11 mouse cellular contexts compared by ENCODE assay signal in genomic region chr11:30182716-30183411, GRCm38 (mm10).
DNase-seq lines count a peak whose midpoint lies in the region; ATAC-seq lines count a peak whose summit lies in the region.
"Had no signal": no experiment of that assay in that cellular context is flagged by ENCODE, and none has a peak within 500 bp of the region (broad histone marks: within the 10 kb centered on the region; RNA-seq: fewer than 3 reads in every experiment).

No protein-coding gene starts in this region.

- DNase-seq in forebrain, embryonic 11.5 days (ENCODE audit: low spot score), result no peak
- DNase-seq in CD8-positive naive resting alpha-beta T cell, adult 2 months (ENCODE audit: low read depth in 2 of 2, low spot score in 2 of 2), result peak; percentile 55 to 72
- DNase-seq in induced T-regulatory cell, adult 2 months (ENCODE audit: low read depth), result peak; percentile 91
- peak; percentile 71 to 81 for DNase-seq in natural killer cell, adult 2 months (ENCODE audit: low spot score in 2 of 2)
- DNase-seq in embryo, embryonic 9.5 days (ENCODE audit: extremely low spot score), result no peak
- DNase-seq in left cerebral cortex, adult 9 months (ENCODE audit: low spot score in 2 of 2), result no peak
- DNase-seq in spleen, postnatal 4 days (ENCODE audit: low spot score in 2 of 2), result no peak
- DNase-seq: heart, adult 11 months; kidney, adult 9 months had no signal

- H3K9me3 ChIP-seq in forebrain, embryonic 16.5 days (ENCODE audit: control insufficient read depth, low read length), result no peaks in the 10 kb centered on the region
- H3K9me3 ChIP-seq in forebrain, embryonic 11.5 days (ENCODE audit: control insufficient read depth, low read length), result no peaks in the 10 kb centered on the region
- H3K9me3 ChIP-seq: limb, embryonic 13.5 days had no signal

- ATAC-seq in forebrain, embryonic 16.5 days, result peak; percentile 16; the same call in 1 of the 2 replicates
- ATAC-seq in forebrain, embryonic 11.5 days (replicated peaks; ENCODE audit: low FRiP score), result no peak

- no peak overlapping the region for H3K4me3 ChIP-seq in forebrain, embryonic 16.5 days (replicated peaks; ENCODE audit: low read length)
- no peak overlapping the region for H3K4me3 ChIP-seq in forebrain, embryonic 11.5 days (ENCODE audit: low read depth, low read length)
- H3K4me3 ChIP-seq: limb, embryonic 13.5 days had no signal

- H3K27ac ChIP-seq in forebrain, embryonic 16.5 days (ENCODE audit: low read length), result no peak overlapping the region
- no peak overlapping the region for H3K27ac ChIP-seq in forebrain, embryonic 11.5 days (ENCODE audit: low read depth, low read length)
- H3K27ac ChIP-seq: limb, embryonic 13.5 days had no signal

- H3K4me1 ChIP-seq in forebrain, embryonic 16.5 days (replicated peaks; ENCODE audit: control insufficient read depth, insufficient read depth, low read length), result peaks cover 5% of the 10 kb centered on the region; the same call in 1 of the 2 replicates
- no peaks in the 10 kb centered on the region; the same call in 1 of the 2 replicates for H3K4me1 ChIP-seq in forebrain, embryonic 11.5 days (replicated peaks; ENCODE audit: control insufficient read depth, insufficient read depth, low read length)

- no peaks in the 10 kb centered on the region for H3K36me3 ChIP-seq in forebrain, embryonic 16.5 days (ENCODE audit: control insufficient read depth, insufficient read depth)
- H3K36me3 ChIP-seq in forebrain, embryonic 11.5 days (ENCODE audit: control insufficient read depth, insufficient read depth, low read length), result no peaks in the 10 kb centered on the region
- H3K36me3 ChIP-seq: limb, embryonic 13.5 days had no signal

- WGBS in forebrain, embryonic 16.5 days, result 86% methylated on average over 8 of the region's 8 CpGs
- WGBS in forebrain, embryonic 11.5 days, result 89% methylated on average over 8 of the region's 8 CpGs

- no peak overlapping the region for H3K4me2 ChIP-seq in forebrain, embryonic 16.5 days (ENCODE audit: low read length)
- H3K4me2 ChIP-seq in forebrain, embryonic 11.5 days (ENCODE audit: low read depth, low read length, severe bottlenecking), result no peak overlapping the region
- H3K4me2 ChIP-seq: limb, embryonic 13.5 days had no signal

- H3K27me3 ChIP-seq in forebrain, embryonic 16.5 days (replicated peaks; ENCODE audit: control insufficient read depth, insufficient read depth, low read length), result no peaks in the 10 kb centered on the region
- H3K27me3 ChIP-seq in forebrain, embryonic 11.5 days (ENCODE audit: control insufficient read depth, insufficient read depth, low read length), result no peaks in the 10 kb centered on the region
- H3K27me3 ChIP-seq: limb, embryonic 13.5 days had no signal

- H3K9ac ChIP-seq in forebrain, embryonic 16.5 days (replicated peaks; ENCODE audit: low read depth, low read length), result no peak overlapping the region
- H3K9ac ChIP-seq in forebrain, embryonic 11.5 days (ENCODE audit: low read length), result no peak overlapping the region
- H3K9ac ChIP-seq: limb, embryonic 13.5 days had no signal

Comparison
In these comparisons a context has a peak if more than half of its experiments do, and no peak if none do; other contexts are left out.
1. DNase-seq: peak in CD8-positive naive resting alpha-beta T cell, adult 2 months (2 of 2), induced T-regulatory cell, adult 2 months (single experiment) and natural killer cell, adult 2 months (2 of 2); none in forebrain, embryonic 11.5 days (single experiment), embryo, embryonic 9.5 days (single experiment), left cerebral cortex, adult 9 months (0 of 2) and spleen, postnatal 4 days (0 of 2).